Mouse (Mus musculus) spleen, adult 12 weeks (tissue): Measurements from ENCODE around the gene Odf3.

Experiments used
- DNase-seq: peaks from one replicate; pipeline ENCODE4 v3.0.0; 2022; ENCODE audit warnings: low spot score

Gene Odf3

DNA sequence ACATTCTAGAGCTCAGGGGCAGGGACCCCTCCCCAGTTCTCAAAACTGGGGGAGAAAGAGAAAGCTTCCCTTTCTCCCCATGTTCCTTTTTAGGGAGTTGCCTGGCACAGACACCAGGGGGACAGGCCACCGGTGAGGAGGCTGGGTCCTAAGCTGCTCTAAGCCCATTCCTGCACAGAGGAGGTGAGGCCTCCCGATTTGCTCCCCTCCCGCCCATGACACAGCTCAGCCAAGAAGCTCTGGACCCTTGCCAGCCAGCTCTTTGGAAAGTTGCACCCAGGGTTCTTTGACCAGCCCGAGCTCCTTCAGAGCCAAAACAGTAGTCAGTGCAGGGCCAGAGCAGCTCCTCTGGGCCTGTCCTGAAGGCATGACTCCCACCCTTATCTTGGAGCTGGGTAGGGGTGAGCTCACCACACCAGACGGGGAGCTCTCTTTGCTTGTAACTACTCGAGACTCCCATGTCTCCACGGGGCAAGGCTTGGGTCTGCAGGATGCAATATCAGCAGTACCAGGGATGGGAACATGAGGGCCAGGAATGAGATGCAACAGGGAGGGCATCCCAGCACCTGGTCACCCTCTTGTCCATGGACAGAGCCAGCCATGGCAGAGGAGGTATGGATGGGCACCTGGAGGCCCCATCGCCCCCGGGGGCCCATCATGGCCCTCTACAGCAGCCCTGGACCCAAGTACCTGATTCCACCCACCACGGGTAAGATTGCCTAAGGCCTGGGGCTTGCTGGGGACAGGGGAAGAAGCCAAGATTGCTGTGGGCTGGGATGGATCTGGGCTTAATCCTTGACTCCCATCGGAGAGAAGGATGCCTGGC lies at the start of gene Odf3:
Odf3 (plus strand) TSS at position 51 of the 826 bp plus-strand sequence.
- DNase-seq, result no peak

DNA sequence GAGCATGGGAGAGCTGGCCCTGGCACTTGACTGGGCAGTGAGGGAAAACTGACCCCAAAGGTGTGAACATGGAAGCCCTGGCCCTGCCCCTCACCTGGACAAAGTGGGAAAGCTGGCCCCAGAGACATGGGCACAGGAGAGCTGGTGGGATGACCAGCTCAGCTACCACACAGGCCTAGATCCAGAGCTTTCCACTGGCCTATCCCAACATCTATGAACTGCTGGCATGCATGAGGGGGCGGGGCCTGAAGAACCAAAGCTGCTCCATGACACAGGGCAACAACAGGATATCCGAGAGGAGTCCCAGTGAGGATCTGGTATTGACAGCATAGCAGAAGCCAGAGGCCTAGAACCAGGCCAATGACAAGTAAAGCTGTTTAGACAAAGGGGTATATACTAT lies 49.4 kb upstream of the Odf3 start:
- no peak for DNase-seq

DNA sequence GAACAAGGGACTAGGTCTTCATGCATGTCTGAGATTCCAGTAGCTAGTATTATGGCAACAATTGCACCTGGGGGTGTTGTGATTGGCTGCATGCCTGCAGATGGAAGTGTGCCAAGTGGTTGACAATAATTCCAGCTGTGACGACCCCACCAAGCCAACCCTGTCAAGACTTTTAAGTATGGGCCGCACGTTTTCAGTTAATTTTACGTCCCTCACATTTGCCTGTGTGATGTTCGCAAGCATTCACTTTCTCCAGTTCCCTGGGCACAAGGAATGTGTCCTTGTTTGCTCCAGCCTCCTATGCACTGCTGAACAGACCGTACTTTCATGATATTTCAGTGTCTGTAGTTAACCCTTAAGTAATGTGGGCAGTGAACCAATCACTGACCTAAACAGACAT lies 45.0 kb upstream of the Odf3 start:
- DNase-seq, result no peak

DNA sequence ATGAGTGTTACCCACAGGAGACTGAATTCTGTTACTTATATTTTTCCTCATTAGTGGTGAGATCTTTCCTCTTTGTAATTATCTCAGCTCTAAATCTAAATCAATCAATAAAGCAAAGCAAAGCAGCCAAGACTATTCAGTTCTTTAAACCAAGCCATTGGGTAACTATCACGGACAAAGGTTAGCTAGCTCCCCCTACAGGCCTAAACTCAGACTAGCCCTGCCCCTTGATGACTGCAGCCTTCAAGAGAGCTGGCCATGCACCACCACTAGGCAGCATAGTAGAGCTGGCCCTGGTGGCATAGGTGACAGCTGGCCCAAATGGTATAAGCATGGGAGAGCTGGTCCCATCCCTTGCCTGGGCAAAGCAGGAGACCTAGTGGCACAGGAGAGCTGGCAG lies 41.9 kb upstream of the Odf3 start:
- DNase-seq, result no peak

DNA sequence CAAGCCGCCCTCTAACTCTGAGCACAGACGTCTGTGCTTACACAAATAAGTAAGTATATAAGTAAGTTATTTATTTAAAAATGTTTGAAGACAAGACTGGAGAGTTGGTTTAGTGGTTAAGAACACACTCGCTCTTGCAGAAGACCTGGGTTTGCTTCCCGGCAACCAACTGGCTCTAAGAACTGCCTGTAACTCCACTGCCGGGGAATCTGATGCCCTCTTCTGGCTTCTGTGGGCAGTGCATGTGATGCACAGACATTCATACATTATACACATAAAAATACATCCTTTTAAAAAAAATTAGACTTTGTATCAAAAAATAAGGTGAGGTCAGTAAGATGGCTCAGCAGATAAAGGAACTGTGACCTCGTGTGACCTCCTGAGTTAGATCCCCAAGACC lies 37.1 kb upstream of the Odf3 start:
- no peak for DNase-seq

DNA sequence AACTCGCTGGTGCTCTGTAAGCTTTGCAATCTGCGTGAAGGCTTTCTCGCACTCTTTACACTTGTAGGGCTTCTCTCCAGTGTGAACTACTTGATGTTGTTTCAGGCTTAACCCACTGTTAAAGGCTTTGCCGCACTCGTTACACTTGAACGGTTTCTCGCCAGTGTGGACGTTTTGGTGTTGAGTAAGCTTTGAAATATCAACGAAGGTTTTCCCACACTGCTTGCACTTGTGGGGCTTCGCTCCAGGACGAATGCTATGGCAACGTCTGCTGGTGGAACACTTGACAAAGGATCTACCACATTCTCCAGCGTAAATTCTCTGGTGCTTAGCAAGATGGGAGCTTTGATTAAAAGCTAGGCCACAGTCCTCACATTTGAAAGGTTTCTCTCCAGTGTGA lies 35.9 kb upstream of the Odf3 start:
- no peak for DNase-seq

DNA sequence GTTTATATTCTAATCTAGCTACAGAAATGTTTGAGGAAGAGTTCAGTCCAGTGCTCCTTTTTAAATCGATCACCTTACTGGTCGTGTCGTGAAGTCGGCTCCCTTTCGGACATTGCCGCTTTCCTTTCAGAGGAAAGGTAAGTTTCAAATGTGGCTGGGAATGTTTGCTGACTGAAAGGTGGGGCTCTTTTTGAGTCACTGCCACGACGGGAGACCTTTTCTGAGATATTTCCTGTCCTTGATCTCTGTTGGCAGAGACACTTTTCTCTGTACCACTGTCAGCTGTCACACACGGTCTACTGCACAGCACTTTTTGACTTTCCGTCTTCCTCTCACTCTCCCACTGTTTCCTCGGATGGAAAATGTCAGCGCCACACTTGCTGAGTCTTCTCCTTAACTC lies 34.8 kb upstream of the Odf3 start:
- DNase-seq, result no peak

DNA sequence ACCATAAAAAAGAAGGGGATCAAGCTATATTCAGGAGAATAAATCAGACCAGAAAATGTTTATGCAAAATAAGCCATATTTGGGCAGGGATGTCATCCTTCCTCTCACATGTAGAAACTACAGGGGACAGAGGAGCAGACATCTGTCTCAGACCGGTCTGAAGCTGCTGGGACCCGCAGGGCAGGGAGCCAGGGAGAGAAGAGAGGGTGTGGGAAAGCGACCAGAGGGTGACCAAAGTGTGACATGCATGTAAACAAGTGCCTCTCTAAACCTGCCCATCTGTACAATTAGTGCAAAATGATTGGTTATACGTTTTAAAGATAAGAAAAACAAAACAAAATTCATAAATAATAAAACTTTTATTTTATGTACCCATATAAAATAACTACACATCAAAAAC lies 27.4 kb upstream of the Odf3 start:
- DNase-seq, result no peak

DNA sequence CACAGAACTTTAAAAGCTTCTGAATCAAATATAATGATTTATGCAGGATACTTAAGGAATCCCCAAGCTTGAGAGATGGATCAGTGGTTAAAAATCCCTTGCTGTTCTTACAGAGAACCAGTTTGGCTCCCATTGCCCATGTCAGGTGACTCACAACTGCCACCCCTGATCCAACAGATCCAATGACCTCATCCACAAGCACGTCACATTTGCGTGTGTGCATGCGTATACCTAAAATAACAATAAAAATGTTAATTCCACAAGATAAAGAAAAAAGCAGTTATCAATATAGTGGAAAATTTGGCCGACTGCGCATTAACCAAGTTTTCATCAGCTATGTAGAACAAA lies 26.3 kb upstream of the Odf3 start:
- DNase-seq, result no peak

DNA sequence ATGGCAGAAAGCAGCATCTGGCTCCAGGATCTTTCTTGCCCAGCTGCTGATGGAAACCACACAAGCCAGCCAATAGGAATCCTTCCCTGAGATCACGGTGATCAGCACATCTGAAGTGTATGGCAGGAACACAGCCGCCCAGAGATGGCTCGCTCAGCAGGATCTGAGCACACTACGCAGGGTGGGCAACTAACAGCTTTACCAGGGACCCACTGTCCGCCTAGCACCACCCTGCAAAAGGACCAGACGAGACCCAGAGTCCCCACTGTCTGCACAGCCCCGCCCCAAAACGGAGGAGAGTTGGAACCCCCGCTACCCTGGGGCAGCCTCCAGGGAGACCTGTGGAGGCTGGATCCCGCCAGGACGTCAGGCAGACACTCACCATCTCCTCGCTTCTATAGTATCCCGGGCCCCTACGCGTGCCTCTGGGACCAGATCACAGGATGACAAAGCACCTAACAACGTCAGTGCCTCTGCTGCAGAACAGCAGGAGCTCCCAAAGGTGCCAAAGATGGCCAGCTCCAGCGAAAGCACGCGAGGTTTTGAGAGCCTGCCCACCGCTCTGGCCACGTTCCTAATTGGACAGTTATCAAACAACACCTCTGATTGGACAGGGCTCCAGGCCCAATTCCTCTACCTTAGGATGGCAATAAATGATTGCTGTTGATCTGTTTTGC lies 25.8 kb upstream of the Odf3 start, which contains the start of gene Zfp941:
Zfp941 (minus strand) TSS at position 526 of the 677 bp plus-strand sequence.
- no peak for DNase-seq

DNA sequence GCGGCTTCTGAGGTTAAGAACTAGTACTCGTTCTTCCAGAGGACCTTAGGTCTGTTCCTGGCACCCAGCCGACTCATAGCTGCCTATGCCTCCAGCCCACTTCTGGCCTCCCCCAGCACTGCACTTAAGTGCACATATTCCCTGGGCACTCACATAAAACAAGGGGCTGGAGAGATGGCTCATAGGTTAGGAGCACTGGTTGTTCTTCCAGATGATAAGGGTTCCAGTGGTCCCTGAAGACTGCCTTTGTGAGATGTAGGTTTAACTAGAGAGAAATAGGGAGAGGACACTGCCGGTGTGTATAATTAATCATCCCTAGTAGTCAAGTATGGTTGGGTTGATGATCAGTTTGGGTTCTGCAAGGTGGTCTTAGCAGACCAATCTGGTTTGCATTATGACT lies 24.9 kb upstream of the Odf3 start:
- DNase-seq, result no peak

DNA sequence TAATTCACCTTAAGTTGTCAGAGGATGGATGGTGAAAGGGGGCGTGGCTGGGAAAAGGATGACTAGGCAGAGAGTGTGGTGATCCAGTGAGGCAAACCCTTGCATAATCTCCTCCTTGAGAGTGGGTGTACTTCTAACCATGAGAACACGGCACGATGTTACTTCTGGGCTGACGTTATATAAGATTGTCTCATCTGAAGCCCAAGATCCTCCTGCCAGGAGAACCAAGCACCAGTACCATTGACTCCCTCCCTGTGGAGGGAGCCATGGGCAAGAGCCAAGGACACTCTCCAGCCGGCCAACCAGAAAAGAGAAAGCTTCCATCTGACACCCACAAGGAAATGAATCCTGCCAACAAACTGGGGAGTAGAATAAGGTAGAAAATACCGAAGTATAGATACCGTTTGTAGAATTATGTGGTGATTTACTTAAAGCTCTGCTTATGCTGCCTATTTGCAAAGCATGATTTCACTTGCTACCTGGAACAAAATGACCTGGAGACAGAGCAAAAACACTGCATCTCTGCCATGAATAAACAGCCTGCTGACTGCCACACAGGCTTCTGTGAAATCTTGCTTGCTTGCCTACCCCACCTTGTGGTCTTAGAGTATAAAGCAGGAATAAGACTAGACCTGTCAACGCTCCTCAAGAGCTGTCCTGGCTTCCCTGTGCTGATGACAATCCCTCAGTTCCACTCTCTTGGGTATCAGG lies 19.3 kb upstream of the Odf3 start:
- no peak for DNase-seq

DNA sequence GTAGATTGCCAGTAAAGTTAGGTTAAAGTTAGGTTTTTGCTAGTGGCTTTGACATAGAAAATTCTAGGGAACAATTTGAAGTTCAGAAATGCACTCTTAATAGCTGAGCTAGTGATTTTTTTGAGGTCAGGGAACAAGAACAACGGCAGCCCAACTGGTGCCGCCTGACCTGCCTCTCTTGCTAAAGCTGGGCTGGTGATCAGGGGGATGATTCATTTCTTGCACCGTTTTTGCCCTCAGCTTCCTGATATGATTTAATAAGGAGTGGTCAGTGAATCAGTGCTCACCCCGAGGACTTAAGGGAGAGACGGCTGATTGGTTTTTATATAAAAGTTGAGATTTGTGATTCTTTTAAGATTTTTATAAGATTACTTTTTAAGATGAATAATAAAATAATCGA lies 16.2 kb upstream of the Odf3 start:
- no peak for DNase-seq

DNA sequence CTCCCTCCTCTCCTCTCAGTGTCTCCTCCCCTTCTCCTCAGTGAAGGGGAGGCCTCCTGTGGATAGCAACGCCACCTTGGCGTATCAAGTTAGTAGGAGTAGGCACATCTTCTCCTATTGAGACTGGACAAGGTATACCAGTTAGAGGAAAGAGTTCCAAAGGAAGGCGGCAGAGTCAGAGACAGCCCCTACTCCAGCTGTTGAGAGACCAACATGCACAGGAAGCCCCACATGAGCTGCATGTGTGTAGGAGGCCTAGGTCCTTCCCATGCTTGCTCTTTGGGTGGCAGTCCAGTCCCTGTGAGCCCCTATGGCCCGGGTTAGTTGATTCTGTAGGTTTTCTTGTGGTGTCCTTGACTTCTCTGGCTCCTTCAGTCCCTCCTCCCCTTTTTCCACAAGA lies 14.3 kb upstream of the Odf3 start:
- DNase-seq, result no peak

DNA sequence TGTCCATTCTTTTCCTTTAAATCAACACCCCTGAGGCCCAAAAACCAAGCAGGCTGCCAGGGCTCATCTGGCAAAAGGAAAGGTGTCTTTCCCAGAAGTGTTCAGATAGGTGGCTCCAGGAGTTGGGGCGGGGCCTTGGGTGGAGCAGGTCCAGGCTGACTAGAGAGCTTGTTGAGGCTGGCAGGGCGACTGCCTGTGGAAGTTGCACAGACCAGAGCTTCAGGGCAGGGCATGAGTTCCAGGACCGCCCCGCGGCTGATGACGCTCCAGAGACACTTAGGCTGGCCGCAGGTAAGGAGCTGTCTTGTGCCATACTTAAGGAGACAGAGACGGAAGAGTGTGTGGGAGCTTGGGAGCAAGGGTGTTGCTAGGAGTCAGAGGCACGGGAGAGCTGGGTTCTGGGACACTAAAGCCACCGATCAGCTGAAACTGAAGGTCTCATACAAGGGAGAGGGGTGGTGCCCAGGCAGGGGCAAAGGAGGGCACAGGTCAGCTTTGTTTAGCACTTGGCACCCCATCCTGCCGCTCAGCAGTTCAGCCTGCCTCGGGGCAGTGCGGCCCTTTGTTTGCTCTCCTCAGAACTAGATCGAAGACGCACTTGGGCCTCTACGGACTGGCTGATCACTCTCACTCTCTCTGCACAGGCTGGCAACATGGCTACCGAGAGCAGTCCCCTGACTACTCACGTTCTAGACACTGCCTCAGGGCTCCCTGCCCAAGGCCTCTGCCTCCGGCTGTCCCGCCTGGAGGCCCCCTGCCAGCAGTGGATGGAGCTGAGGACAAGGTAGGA lies 12.4 kb upstream of the Odf3 start, which contains the start of gene Urah:
Urah (plus strand) TSS at position 51 of the 790 bp plus-strand sequence.
- no peak for DNase-seq

DNA sequence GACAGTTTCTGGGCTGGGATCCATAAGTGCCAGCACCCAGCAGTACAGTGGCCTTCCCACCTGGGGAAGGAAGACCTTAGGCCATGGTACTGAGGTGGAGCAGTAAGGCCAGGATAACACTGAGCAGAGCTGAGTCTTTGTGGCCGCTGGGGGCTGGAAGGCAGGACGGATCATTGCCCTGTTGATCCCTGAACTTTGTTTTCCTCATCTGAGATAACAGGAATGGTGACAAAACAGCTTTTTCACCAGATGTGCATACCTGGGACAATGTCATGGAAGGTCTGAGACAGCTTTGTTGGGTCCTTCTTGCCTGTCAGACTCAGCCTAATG lies 11.9 kb upstream of the Odf3 start:
- DNase-seq, result no peak

DNA sequence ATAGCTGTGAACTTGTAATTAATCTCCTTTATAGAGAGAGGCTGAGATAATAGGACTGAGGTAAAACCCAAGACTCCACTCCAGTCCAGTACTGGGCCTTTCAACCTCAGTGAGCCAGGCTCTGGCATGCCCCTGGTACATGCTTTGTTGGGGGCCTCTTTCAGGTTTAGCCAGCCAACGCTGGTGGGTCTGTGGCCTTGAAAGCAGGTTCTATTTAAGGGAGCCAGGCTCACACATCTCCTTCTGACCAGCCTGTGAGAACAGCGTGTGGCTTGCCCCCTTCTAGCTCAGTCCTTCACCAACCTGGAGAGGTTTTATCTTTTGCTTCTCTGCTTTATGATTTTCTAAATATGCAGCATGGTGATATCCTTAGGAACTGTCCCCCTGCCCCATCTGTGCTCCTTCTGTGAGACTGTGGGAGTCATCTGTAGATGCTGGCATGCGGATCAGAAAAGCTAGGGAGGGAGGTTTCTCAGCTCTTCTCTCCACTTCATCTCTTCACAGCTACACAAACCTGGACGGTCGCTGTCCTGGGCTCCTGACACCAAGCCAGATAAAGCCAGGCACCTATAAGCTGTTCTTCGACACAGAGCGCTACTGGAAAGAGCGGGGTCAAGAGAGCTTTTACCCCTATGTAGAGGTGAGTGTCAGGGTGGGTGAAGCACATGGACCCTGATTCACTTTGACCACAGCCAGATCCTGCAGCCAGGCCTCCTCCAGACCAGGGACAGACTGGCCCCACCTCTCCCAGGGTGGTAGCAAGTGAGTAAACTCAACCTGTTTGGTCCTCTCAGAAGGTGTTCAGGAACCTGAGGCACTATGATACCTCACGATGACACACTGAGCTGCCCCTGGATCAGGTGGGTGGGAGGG lies 11.1 kb upstream of the Odf3 start:
- no peak for DNase-seq

DNA sequence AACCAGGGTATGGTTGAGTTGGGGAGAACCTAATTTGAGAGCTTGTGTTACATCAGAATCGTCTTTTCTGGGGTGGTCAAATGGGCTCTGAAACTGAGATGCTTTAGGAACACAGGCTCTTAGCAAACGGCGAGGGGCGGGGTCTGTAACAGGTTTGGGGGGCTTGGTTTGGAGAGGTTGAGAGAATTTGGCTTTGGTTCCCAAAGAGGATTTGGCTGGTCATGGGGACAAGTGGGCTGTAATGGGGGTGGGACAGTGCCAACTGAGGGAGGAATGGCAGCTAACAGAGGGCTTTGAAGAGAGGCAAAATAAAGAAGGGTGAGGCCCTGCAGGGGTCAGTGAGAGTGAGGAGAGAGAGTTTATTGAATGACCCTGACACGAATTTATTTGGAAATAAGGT lies 8.0 kb upstream of the Odf3 start:
- no peak for DNase-seq

DNA sequence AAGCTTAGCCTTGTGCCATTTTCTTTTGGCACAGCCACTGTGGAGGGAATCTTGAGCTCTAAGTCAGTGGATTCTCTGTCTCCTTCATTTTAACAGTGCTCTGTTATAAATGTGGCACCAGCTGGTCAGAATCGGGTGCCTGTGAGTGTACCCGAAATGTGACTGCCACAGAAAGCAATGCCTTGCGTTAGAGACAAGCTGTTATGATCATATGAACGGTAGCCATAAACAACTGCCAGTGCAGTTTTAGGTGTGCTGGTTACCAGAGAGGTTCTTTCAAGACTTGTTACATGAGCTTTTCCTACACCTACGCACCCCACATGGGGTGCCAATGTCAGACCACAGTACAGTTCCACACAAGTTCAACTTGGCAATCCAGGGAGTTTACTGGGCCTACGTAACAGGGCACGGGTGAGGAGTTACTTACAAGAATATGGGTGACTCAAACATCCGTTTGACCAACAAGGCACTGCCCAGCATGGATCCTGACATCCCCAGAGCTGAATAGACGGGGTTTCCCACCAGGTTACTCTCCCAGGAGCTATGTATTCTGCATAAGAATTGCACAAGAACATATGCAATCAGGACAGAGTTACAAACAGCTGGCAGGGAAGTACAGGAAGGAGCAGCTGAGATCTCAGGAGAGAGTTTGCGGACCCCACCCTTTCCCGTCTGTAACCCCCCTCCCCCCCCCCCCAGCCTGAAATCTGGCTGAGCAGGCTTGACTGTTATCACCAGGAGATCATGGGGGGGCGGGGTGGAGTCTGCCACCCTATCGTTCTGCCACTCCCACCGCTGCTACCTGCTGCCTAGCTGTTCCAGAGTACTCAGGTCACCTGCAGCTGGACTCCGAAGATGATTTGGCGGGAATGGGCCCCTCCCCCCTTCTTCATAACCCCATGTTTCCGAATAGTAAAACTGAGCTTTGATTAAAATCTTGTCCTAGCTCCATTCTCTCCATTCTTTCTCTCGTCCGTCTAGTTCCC lies 6.6 kb upstream of the Odf3 start:
- no peak for DNase-seq

DNA sequence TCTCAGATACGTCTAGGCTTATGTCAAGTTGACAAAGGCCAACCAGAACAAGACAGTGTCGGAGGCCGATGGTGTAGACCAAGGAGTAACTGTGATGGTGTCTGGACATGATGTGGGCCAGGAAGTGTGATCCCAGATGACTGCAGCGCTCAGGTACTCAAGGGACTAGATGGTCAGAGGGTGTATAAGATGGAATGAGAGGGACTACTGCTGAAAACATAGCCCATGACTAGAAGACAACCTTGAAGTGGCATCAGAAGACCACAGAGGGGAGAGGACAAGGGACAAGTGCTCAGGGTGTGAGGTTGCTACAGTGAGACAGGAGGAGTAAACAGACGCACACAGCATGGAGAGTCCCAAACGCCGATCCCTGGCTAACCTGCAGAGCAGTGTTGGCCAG lies 3.8 kb upstream of the Odf3 start:
- no peak for DNase-seq
